Mouse (Mus musculus): ENCODE measurements around the gene Gm2663. TPM values are rescaled to one million over a fixed set of nuclear protein-coding genes. Genes with fewer than 3 reads are reported as not detected.

Gene Gm2663
- polyA plus RNA-seq, 1 experiment, result not detected

- Histone ChIP-seq H3K9ac (ENCODE audit: low read depth, poor library complexity, severe bottlenecking) (no peak within 1 kb of the TSS), H3K9me3 (replicated peaks; ENCODE audit: control insufficient read depth, insufficient read depth, low read length, poor library complexity, severe bottlenecking) (no peaks in the 10 kb centered on the region), H3K4me3 (ENCODE audit: low read depth, low read length) (no peak within 1 kb of the TSS), H3K36me3 (ENCODE audit: control insufficient read depth, insufficient read depth, low read length, poor library complexity, severe bottlenecking) (no peaks in the 10 kb centered on the region), H3K27me3 (ENCODE audit: control insufficient read depth, insufficient read depth, low read length, poor library complexity, severe bottlenecking) (no peaks in the 10 kb centered on the region), H3K27ac (ENCODE audit: insufficient read depth, low read length) (no peak within 1 kb of the TSS), H3K4me1 (ENCODE audit: control insufficient read depth, insufficient read depth, low read length) (no peaks in the 10 kb centered on the region)
- TF ChIP-seq POLR2A (IDR thresholded peaks at IDR 0.05; ENCODE audit: insufficient read depth, low read length), result no peak
- TF ChIP-seq EP300 (IDR thresholded peaks at IDR 0.05; ENCODE audit: insufficient read depth, low read depth, low read length), result no peak
- TF ChIP-seq CTCF (IDR thresholded peaks at IDR 0.05; ENCODE audit: low read depth, low read length), result no peak
These were observed 47.5 kb downstream of the Gm2663 start, which contains the start of gene Gm4744 for GRCm38 (mm10) chr6:40951770-40952169. Gm4744 (minus strand) TSS chr6:40951870.

Other genes starting within 250 kb of the Gm2663 start
- not detected in 2 replicates for gene Moxd2, start 112.0 kb downstream of the Gm2663 start, polyA plus RNA-seq (2011; ENCODE audit: insufficient read depth, insufficient read length, low read depth, missing spikeins)
- gene Prss58, start 99.1 kb downstream of the Gm2663 start, polyA plus RNA-seq (2011; ENCODE audit: insufficient read depth, insufficient read length, low read depth, missing spikeins), result not detected in 2 replicates
- not detected in 2 replicates for gene 1700074P13Rik, start 58.9 kb downstream of the Gm2663 start, polyA plus RNA-seq (2011; ENCODE audit: insufficient read depth, insufficient read length, low read depth, missing spikeins)
- gene Gm4744, start 47.6 kb downstream of the Gm2663 start, polyA plus RNA-seq (2011; ENCODE audit: insufficient read depth, insufficient read length, low read depth, missing spikeins), result not detected in 2 replicates
- gene 1810009J06Rik, start 34.7 kb downstream of the Gm2663 start, polyA plus RNA-seq (2011; ENCODE audit: insufficient read depth, insufficient read length, low read depth, missing spikeins), result not detected in 2 replicates
- not detected in 2 replicates for gene 2210010C04Rik, start 36.0 kb upstream of the Gm2663 start, polyA plus RNA-seq (2011; ENCODE audit: insufficient read depth, insufficient read length, low read depth, missing spikeins)